Mouse (Mus musculus): ENCODE measurements around the gene Olfr353.

Olfr353 gene

DNA sequence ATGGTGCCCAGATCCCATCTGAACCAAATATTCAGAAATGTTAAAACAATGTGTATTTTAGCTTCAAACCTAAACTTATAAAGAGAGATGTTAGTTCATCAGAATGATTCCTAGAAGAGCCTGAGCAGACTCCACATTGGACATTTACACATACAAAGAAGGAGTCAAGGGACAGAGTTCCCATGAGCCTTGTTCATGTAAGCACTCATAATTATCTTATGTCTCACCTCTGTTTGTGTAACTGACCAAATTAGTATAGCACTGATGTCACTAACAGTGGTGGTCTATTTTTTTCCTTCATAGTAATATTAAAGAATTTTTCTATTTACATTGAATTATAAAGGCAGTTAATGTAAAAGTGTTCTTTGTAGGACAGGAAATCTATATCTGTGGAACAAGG, at the start of gene Olfr353:
Gene Olfr353, minus strand, starts transcription at position 101 of the 400 bp plus-strand sequence.
- no peak for DNase-seq

DNA sequence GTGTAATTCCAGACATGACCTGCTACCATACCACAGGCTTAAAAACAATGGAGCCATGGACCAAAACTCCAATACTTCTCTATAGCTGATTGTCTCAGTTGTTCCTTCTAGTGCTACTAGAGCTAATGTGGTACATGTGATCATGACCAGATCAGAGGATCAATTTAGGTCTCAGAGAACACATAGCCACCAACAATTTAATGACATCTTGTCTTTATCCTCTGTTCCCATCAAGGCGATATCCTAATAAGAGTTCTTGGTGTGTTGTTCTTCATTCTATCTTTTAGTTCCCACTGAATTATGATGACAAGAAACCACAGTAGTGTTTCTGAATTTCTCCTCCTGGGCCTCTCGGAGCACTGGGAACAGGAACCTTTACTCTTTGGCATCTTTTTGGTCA, 44.1 kb upstream of the Olfr353 start, which contains the start of gene Olfr356:
Gene Olfr356, plus strand, starts transcription at position 301 of the 400 bp plus-strand sequence.
- DNase-seq, result no peak

GRCm38 (mm10) chr2:36928797-36929196, 36.1 kb upstream of the Olfr353 start, which contains the start of gene Olfr355:
Olfr355 (minus strand) TSS chr2:36928897.
- DNase-seq, result no peak

DNA sequence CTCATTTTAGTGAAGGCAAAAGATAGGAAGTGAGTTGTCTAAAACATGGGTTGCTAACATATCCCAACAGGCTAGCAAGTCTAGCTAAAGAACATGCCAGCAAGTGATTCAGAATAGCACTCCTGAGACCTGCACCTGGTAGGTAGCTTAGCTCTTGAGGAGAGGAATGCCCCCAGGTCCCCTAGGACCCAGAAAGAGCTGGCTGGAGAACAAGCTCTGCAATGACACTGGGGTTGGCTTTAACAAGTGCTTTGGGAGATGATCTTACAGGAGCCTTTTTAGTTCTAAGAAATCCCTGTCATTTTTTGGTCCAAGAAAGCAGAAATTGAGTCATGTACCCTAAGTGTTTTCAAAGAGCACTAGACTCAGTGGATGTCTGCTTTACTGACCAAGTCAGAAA, 12.6 kb upstream of the Olfr353 start, which contains the start of gene Olfr354:
Gene Olfr354, plus strand, starts transcription at position 301 of the 400 bp plus-strand sequence.
- DNase-seq, result no peak

GRCm38 (mm10) chr2:36897114-36897513, 4.4 kb upstream of the Olfr353 start:
- DNase-seq, result no peak

GRCm38 (mm10) chr2:36868160-36868559, 24.6 kb downstream of the Olfr353 start, which contains the start of gene Olfr352:
Olfr352 (plus strand) TSS chr2:36868460.
- DNase-seq, result no peak

- DNase-seq, result no peak
Observed at GRCm38 (mm10) chr2:36862560-36862959, 30.2 kb downstream of the Olfr353 start, which contains the start of gene Olfr351. Olfr351 (minus strand) TSS chr2:36862660.

DNA sequence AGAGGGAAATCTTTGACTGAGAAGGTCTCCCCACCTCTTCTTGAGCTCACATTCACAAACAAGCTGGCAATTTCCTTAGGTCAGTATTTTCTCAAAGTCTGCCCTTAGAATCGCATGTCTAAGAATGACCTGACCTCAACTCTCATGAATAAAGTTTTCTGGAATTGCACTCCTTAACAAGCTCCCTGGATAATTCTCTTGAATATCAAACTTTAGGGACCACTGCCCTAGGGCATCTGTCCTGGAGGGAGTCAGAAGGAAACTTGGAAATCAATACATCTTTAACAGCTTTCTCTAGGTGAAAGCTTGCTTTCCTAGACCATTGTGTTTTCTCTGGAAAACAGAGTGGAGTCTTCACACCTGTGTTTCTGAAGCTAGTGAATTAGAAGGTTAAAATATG, 46.7 kb downstream of the Olfr353 start, which contains the start of gene Olfr350:
Gene Olfr350, plus strand, starts transcription at position 301 of the 400 bp plus-strand sequence.
- DNase-seq, result no peak
